Mouse (Mus musculus): ENCODE measurements around the gene Zbtb18.

DNA sequence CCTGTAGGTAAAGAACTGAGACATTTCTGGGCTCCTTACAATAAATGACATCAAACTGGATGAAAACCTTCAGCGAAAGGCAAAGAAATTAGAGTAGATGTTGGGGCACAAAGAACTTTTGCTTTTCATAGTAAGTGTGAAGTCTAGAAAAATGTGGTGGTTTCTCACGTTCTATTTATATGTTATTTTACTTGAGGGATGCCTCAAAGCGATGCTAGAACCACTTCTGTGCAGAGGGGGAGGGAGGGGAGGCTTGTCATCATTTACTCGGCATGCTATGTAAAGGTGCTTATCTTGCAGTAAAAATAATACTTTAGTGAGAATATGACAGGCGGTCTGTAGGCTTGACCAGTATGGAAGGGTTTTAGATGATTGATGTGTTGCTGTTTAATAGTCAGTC, 13.3 kb downstream of the Zbtb18 start:
- TF ChIP-seq E2F4 (IDR thresholded peaks at IDR 0.05; ENCODE audit: insufficient read depth): no peak
- no peak for TF ChIP-seq POLR2A (IDR thresholded peaks at IDR 0.05; ENCODE audit: insufficient read length, low read depth)
- no peak for TF ChIP-seq MAX (IDR thresholded peaks at IDR 0.05; ENCODE audit: low read depth)
- TF ChIP-seq SRF (IDR thresholded peaks at IDR 0.05; ENCODE audit: control insufficient read depth, insufficient read length, low read depth): no peak
- no peak for TF ChIP-seq TCF12 (IDR thresholded peaks at IDR 0.05; ENCODE audit: insufficient read depth, poor library complexity, severe bottlenecking)
- TF ChIP-seq POLR2AphosphoS2 (IDR thresholded peaks at IDR 0.05; ENCODE audit: insufficient read length, low read depth): no peak
- TF ChIP-seq MYOD1 (IDR thresholded peaks at IDR 0.05; ENCODE audit: control insufficient read depth in 1 of 3, insufficient read length in 2 of 3, low read depth in 2 of 3): no peak
